Mouse (Mus musculus) embryonic facial prominence, embryonic 13.5 days (tissue): ENCODE data around the gene Nt5e. TPM values are rescaled to one million over a fixed set of nuclear protein-coding genes. Genes with fewer than 3 reads are reported as not detected.

Source experiments
- ATAC-seq: fragments of 200-750 bp; cut with Nextera tagmentation; 2 replicates; pipeline ENCODE4 v1.8.0; 2017; ENCODE audit warnings: low read depth; ENCODE audit not compliant: insufficient number of reproducible peaks, insufficient read depth, low FRiP score, low TSS enrichment
- H3K27ac ChIP-seq: fragments of 300-500 bp; sonication (generic); 2 replicates; pipeline ENCODE4 v1.5.1; 2015; ENCODE audit warnings: moderate library complexity, mild to moderate bottlenecking, inconsistent platforms
- H3K27me3 ChIP-seq: fragments of 300-500 bp; sonication (generic); 2 replicates; pipeline ENCODE4 v1.6.1; 2015; ENCODE audit warnings: mild to moderate bottlenecking, inconsistent platforms
- H3K36me3 ChIP-seq: fragments of 300-500 bp; sonication (generic); 2 replicates; pipeline ENCODE4 v1.6.1; 2015; ENCODE audit warnings: mild to moderate bottlenecking, inconsistent platforms
- H3K4me1 ChIP-seq: fragments of 300-500 bp; sonication (generic); 2 replicates; pipeline ENCODE4 v1.6.1; 2015; ENCODE audit warnings: inconsistent platforms
- H3K4me2 ChIP-seq: fragments of 300-500 bp; sonication (generic); 2 replicates; pipeline ENCODE4 v1.6.1; 2015; ENCODE audit warnings: moderate library complexity, mild to moderate bottlenecking, inconsistent platforms
- H3K4me3 ChIP-seq: fragments of 300-500 bp; sonication (generic); 2 replicates; pipeline ENCODE4 v1.5.1; 2015; ENCODE audit warnings: mild to moderate bottlenecking, inconsistent platforms
- H3K9ac ChIP-seq: fragments of 300-500 bp; sonication (generic); 2 replicates; pipeline ENCODE4 v1.6.1; 2015; ENCODE audit warnings: mild to moderate bottlenecking, inconsistent platforms
- H3K9me3 ChIP-seq: fragments of 300-500 bp; sonication (generic); 2 replicates; pipeline ENCODE4 v1.6.1; 2016; ENCODE audit warnings: inconsistent platforms
- WGBS: fragments of 180-500 bp; shearing (Covaris S2); methylation state at CpG from one replicate; pipeline ENCODE4 v1.1.7; 2015; ENCODE audit warnings: mixed read lengths; 5-methylcytosine and 5-hydroxymethylcytosine counted together
- polyA plus RNA-seq: library from polyadenylated mRNA; unstranded; fragments of >200 nt; fragmentation: Nextera tagmentation; extraction: Ambion mirVana; gene quantifications from 2 replicates; pipeline ENCODE4 v1.2.1, GENCODE M21; 2015

Nt5e gene
- polyA plus RNA-seq, 1 experiment from 2014 or later, result 6.7 TPM

DNA sequence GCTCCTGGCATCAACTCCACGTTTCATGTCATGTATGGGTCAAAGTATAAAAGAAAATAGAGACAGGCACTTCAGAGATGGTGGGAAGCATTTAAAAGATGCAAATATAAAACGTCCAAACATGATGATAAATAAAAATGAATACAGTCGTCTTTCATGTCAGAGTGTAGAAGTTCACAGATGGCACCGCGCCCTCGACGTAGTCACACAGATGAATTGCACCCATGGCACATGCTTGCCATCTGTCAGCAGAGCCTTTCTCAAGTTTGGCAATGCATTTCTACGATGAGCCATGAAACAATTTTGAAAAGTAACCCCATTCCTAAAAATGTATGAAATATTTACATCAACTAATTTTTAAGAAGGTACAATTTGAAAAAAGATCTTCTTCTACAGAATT lies 67.9 kb downstream of the Nt5e start:
- 83% methylated on average over 8 of the region's 8 CpGs for WGBS
- Histone ChIP-seq H3K4me2 (no peak overlapping the region), H3K36me3 (peaks cover 35% of the 10 kb centered on the region), H3K27me3 (no peaks in the 10 kb centered on the region), H3K9ac (no peak overlapping the region), H3K9me3 (no peaks in the 10 kb centered on the region), H3K27ac (no peak overlapping the region), H3K4me1 (no peaks in the 10 kb centered on the region), H3K4me3 (no peak overlapping the region)
- no peak for ATAC-seq

DNA sequence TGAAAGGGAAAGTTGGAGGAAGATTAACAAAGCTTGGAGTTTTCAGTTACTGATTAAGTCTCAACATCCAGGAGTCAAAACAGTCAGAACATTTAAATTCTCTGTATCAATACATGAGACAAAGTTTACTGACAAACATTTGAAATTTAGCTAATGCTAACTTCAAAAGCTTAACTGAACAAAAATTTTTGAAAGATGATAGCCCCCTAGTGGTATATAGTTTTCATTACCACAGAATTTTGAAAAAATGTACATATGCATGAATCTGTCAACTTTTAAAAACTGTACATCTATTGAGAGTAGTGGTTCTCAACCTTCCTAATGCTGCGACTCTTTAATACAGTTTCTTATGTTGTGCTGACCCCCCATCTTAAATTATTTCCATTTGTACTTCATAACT lies 71.5 kb downstream of the Nt5e start:
- H3K4me1 ChIP-seq, result no peaks in the 10 kb centered on the region
- no peak overlapping the region for H3K9ac ChIP-seq
- H3K27me3 ChIP-seq, result no peaks in the 10 kb centered on the region
- H3K4me2 ChIP-seq, result no peak overlapping the region
- peaks cover 26% of the 10 kb centered on the region for H3K36me3 ChIP-seq
- 76% methylated on average over 1 of the region's 1 CpGs for WGBS
- H3K4me3 ChIP-seq, result no peak overlapping the region
- H3K27ac ChIP-seq, result no peak overlapping the region
- ATAC-seq, result no peak
- no peaks in the 10 kb centered on the region for H3K9me3 ChIP-seq

DNA sequence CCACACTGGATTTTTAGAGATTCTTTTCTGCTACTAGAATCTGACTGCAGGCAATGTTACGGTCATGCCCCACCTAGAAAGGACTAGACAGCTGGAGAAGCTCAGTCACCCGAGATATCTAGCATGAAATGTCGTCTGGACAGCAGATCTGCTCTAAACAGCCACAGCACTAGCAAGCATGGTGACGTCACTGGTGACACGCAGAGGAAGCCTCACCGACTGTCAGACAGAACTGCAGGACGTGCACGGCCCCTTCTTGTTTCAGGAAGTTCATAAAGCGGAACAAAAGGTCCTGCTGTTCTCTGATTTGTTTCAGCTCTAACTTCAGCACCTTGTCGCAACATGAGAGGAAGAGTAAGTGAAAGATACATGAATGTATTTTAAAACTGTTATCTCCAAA lies 77.1 kb downstream of the Nt5e start:
- no peaks in the 10 kb centered on the region for H3K4me1 ChIP-seq
- H3K27me3 ChIP-seq, result no peaks in the 10 kb centered on the region
- no peak overlapping the region for H3K9ac ChIP-seq
- no peaks in the 10 kb centered on the region for H3K9me3 ChIP-seq
- peaks cover 13% of the 10 kb centered on the region for H3K36me3 ChIP-seq
- no peak overlapping the region for H3K4me3 ChIP-seq
- H3K4me2 ChIP-seq, result no peak overlapping the region
- no peak for ATAC-seq
- H3K27ac ChIP-seq, result no peak overlapping the region
- WGBS, result 60% methylated on average over 10 of the region's 10 CpGs

DNA sequence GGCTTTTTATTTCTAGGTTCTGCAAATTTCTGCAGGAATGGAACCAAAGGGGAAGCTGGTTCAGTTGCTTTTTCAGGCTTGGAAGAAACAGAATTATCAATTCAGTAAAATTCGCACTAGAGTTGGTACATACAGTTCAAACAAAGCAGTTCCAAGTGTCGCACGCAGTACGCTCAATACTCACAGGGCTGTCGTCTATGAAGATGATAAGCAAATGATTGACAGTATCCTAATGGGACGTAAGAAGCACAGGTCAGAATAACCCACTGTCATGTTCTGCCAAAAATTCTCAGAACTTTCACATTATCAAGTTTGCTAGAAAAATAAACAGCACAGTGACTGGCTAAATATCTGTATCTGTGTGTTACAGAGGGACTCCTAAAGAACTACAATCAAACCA lies 77.5 kb downstream of the Nt5e start:
- WGBS, result 89% methylated on average over 6 of the region's 6 CpGs
- no peak for ATAC-seq
- no peaks in the 10 kb centered on the region for H3K9me3 ChIP-seq

GRCm38 (mm10) chr9:88409978-88410377 lies 83.0 kb downstream of the Nt5e start:
- no peaks in the 10 kb centered on the region for H3K9me3 ChIP-seq
- no peak overlapping the region for H3K4me2 ChIP-seq
- WGBS, result 91% methylated on average over 2 of the region's 2 CpGs
- no peak overlapping the region for H3K4me3 ChIP-seq
- no peaks in the 10 kb centered on the region for H3K4me1 ChIP-seq
- no peak overlapping the region for H3K27ac ChIP-seq
- ATAC-seq, result no peak
- H3K36me3 ChIP-seq, result peaks cover 14% of the 10 kb centered on the region; the same call in 1 of the 2 replicates
- H3K27me3 ChIP-seq, result no peaks in the 10 kb centered on the region
- H3K9ac ChIP-seq, result no peak overlapping the region

More for the DNA sequence above, 77.5 kb downstream of the Nt5e start:
- Histone ChIP-seq H3K9ac (no peak overlapping the region), H3K27me3 (no peaks in the 10 kb centered on the region), H3K36me3 (peaks cover 17% of the 10 kb centered on the region), H3K27ac (no peak overlapping the region), H3K4me3 (no peak overlapping the region), H3K4me2 (no peak overlapping the region), H3K4me1 (no peaks in the 10 kb centered on the region)

DNA sequence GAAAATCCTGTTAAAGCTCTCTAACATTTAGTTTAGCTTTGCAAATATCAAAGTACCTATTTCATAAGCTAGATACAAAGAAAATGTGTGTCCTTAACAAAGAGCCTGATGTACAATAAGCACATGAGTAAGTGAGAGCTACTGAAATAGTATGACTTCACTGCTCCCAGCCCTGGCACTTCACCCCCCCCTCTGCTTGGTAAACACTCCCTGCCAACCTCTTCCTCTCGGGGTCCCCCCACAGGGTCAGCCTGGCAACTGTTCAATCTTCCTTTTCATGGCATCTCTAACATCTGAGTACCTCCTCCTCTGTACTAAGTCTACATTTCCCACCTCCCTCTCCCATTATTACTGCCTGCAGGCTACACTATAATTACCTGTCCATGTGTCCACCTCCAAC lies 89.8 kb downstream of the Nt5e start:
- H3K27me3 ChIP-seq, result no peaks in the 10 kb centered on the region
- H3K4me1 ChIP-seq, result no peaks in the 10 kb centered on the region
- no peaks in the 10 kb centered on the region for H3K9me3 ChIP-seq
- H3K4me2 ChIP-seq, result no peak overlapping the region
- no peak for ATAC-seq
- H3K4me3 ChIP-seq, result no peak overlapping the region
- peaks cover 6% of the 10 kb centered on the region for H3K36me3 ChIP-seq
- H3K9ac ChIP-seq, result no peak overlapping the region
- H3K27ac ChIP-seq, result no peak overlapping the region
- 69% methylated on average over 1 of the region's 1 CpGs for WGBS

Other genes starting within 250 kb of the Nt5e start
- 23.3 and 23.6 TPM in 2 replicates for gene Snx14, start 111.8 kb downstream of the Nt5e start, polyA plus RNA-seq
- gene Gm20537, start 129.4 kb downstream of the Nt5e start, polyA plus RNA-seq, result 0.65 and 1.0 TPM in 2 replicates
- gene Syncrip, start 155.4 kb downstream of the Nt5e start, polyA plus RNA-seq, result 107 and 112 TPM in 2 replicates
- gene Zfp949, start 220.8 kb downstream of the Nt5e start, polyA plus RNA-seq, result 13.7 and 17.8 TPM in 2 replicates